Mouse (Mus musculus) kidney, adult 9 months (tissue): Measurements from ENCODE around the gene Dgat2l6.

Experiments used
- DNase-seq: peaks from one replicate; pipeline ENCODE4 v3.0.0; 2022

Dgat2l6 gene

DNA sequence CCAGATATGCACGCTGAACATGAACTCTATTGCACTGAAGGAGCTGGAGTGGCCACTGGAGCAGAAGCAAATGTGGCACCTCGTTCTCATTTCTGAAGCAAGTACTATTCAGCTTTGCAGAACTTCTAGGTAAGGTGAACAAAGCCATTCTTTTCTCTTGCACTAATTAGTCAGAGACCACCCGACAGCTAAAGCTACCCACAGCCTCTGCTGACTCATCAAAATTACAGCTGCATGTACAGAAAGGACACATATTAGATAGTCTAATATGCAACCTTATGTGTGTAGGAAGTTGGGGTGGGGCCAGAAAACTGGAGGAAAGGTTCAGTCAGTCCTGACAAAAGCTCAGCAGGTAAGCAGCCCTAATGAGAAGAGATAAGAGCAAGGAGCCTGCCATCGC is at the start of gene Dgat2l6:
Gene Dgat2l6 (plus strand): TSS at position 368 of the 400 bp plus-strand sequence.
- DNase-seq, result no peak

- no peak for DNase-seq
Measured at GRCm38 (mm10) chrX:100475569-100476223, 48.9 kb upstream of the Dgat2l6 start.

DNA sequence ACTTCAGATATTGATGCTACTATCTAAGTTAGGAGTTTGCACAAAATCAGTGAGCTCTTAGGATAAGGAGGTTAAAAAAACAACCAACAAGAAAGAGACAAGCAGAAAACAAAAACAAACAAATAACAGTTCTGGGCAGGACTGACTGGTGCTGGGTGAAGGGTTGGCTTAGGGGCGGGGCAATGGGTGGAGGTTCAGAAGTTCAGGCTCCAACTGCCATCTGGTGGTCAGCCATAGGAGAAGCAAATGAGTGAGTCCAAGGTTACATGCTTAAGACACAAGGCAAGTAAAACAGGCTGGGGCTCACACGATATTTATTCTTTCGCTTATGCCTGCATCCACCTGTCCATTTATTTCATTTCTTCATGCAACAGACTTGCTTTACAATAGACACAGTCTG is 44.3 kb upstream of the Dgat2l6 start:
- peak; percentile 70 for DNase-seq

- no peak for DNase-seq
Measured at GRCm38 (mm10) chrX:100493500-100494067, 31.1 kb upstream of the Dgat2l6 start.

- peak; percentile 91 for DNase-seq
Measured at GRCm38 (mm10) chrX:100494068-100494978, 30.3 kb upstream of the Dgat2l6 start, which contains the start of gene Igbp1. Igbp1 (plus strand) TSS chrX:100494291.

DNA sequence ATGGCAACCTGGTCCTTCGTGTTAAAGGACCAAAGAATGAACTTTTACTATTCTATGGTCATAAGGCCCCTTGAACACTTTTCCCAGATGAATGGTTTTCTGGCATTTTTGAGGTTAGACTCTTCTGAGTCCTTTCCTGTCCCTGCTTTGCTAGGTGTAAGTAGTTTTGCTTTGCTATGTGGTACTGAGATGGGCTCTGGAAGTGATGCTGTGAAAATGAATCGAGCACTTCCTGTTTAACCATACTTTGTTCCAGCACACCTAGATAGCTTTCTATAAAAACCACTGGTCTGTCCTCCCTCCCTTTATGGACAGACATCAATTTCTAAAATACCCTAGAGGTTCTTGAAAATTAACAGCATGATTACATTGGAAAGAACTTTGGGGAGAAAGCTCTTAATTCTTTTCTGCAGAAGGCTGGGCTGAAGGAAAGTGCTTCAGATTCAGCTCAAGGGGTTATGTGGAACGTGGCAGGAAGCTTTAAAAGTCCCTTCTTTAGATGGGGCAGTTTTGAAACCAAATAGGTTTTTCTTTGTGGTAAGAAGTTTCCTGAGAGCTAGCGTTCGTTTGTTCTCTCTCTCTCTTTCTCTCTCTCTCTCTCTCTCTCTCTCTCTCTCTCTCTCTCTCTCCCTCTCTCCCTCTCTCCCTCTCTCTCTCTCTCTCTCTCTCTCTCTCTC is 20.3 kb upstream of the Dgat2l6 start:
- DNase-seq, result no peak

GRCm38 (mm10) chrX:100508164-100508563 is 16.5 kb upstream of the Dgat2l6 start:
- no peak for DNase-seq

- DNase-seq, result no peak
Measured at GRCm38 (mm10) chrX:100509921-100510320, 14.7 kb upstream of the Dgat2l6 start.

DNA sequence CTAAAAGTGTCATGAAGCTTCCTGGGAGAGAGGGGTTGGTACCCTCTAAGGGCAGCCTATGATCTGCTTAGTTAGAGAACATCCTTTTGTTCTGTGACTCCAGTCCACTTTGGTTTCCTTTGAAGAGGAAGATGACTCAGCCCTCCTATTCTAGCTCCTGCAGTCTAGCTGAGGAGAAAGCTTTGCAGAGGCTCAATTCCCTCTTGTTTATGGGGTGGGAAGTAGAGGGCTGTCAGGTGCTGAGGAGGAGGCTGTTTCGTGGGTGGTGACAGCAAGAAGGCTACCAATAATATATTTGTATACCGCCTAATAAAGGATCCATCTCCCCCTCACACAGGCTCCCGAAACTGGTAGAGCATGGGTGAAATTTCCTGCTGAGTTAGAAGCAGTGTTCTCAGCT is 8.0 kb upstream of the Dgat2l6 start:
- DNase-seq, result no peak

DNA sequence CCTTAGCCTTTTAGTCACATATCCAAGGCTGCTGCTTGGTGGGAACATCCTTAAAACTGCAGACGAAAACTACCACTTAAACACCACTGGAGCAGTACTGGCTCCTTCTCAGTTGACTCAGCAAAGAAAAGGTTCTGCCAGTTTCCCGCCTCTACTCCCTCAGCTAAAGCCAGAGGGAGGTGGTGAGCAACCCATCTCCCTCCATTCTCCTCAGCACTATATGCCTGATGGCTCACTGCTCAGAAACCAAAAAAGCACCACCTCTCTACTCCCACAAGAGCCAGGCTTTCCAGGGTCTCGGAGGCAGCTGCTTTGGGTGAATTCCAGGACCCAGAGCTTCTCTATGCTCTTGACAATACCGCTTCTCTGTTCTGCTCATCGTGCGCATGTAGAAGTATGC is 7.0 kb upstream of the Dgat2l6 start:
- no peak for DNase-seq

GRCm38 (mm10) chrX:100518532-100518931 is 6.1 kb upstream of the Dgat2l6 start:
- DNase-seq, result no peak

DNA sequence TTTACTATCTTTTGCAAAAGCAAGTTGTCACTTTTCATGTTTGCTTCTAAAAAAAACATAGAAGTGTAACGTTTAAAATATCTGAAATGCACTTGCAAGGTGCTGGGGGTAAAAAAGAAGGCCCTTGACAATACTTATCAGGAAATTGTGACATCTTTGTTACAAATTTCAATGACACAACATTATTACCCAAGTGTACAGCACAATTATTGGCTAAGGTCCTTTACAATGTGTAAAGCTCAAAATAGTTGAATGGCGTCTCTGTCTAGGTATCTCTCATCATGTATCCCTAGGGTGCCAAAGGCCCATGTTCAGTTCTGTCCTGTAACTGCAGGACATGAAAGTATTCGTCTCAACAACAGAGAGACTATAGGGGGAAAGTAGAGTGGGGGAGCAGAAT is 31.4 kb downstream of the Dgat2l6 start:
- DNase-seq, result no peak

DNA sequence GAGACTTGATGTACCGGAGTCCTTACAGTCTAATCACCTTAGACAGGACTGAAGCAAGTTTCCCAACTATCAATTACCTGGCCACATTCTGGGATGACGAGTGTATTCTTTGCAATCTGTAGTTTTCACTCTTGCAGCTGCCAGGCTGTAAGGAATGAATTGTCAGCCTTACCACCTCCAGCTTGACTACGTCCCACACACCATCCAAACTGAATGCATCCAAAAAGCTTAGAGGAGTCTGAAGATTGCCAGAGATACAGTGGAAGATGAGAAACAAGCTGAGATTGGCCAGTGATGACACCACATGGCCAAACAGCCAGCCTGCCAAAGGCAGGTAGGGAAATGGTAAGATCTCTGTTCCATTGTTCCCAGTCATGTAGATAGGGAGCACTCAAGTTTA is 41.1 kb downstream of the Dgat2l6 start:
- no peak for DNase-seq

DNA sequence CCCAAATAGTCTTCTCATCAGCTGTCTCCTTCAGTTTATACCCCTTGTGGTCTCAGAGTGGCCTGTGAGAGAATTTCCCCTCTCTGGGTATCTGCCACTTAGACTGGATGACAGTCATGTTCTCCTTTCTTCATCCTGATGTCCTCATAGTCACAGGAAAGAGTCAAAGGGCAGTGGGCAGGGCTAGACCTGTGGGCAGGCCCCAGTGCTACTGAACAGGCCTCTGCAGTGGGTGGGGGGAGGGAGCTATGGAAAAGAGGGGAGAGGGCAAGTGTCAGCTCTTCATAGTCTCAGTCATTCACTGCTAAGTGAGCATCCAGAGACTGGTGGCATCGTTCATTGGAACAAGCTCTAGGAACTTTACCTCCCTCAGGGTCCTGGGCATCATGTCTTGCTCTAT is 47.3 kb downstream of the Dgat2l6 start, which contains the start of gene Awat1:
Gene Awat1 (plus strand): TSS at position 301 of the 400 bp plus-strand sequence.
- no peak for DNase-seq

DNA sequence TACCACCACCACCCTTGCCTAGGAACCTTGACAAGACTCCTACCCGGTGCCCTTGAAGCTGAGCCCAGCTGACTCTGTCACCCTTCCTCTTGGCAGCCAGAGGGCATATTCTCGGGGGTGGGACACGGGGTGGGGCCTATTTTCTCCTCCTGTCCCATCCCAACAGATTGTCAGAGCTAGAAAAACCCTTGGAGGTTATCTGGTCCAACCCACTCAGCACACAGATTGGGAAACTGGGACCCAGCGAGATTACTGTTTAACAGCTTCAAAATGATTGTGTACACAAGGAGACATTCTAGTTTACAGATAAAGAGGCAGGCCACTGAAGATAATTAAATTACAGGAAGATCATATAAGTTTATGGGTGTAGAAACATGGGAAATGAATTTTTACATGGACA is 70.2 kb downstream of the Dgat2l6 start, which contains the start of gene P2ry4:
Gene P2ry4 (minus strand): TSS at position 79 of the 400 bp plus-strand sequence.
- no peak for DNase-seq
